Mouse (Mus musculus): ENCODE results near the gene Cdk5rap3. TPM values are rescaled to one million over a fixed set of nuclear protein-coding genes. Genes with fewer than 3 reads are reported as not detected.

Cdk5rap3 gene
- polyA plus RNA-seq, 1 experiment from 2014 or later, result 33.7 TPM

- H3K27me3 ChIP-seq, result no peaks in the 10 kb centered on the region
- peak overlapping the region; percentile 66 for H3K4me2 ChIP-seq
- H3K9me3 ChIP-seq (replicated peaks), result no peaks in the 10 kb centered on the region
- H3K4me3 ChIP-seq (replicated peaks), result peak overlapping the region; percentile 80
- 14% methylated on average over 13 of the region's 13 CpGs for WGBS (ENCODE audit: insufficient replicate concordance)
- H3K27ac ChIP-seq (replicated peaks), result peak overlapping the region; percentile 97
- H3K9ac ChIP-seq, result peak overlapping the region; percentile 64
- H3K4me1 ChIP-seq (replicated peaks), result peaks cover 66% of the 10 kb centered on the region
- 0 out of 2 replicates have a peak, but pooled peaks cover 5% of the 10 kb centered on the region for H3K36me3 ChIP-seq (replicated peaks)
- ATAC-seq (ENCODE audit: insufficient read depth), result peak; percentile 4
Observed at GRCm38 (mm10) chr11:96916885-96917396, 645 bp upstream of the Cdk5rap3 start.

GRCm38 (mm10) chr11:96912682-96913081, 3.6 kb downstream of the Cdk5rap3 start:
- no peak overlapping the region for H3K27ac ChIP-seq (replicated peaks)
- no peaks in the 10 kb centered on the region for H3K27me3 ChIP-seq
- no peaks in the 10 kb centered on the region for H3K9me3 ChIP-seq (replicated peaks)
- no peak overlapping the region for H3K9ac ChIP-seq
- no peak overlapping the region for H3K4me2 ChIP-seq
- H3K36me3 ChIP-seq (replicated peaks), result peaks cover 39% of the 10 kb centered on the region
- peaks cover 40% of the 10 kb centered on the region for H3K4me1 ChIP-seq (replicated peaks)
- no peak for ATAC-seq (ENCODE audit: insufficient read depth)
- WGBS (ENCODE audit: insufficient replicate concordance), result 56% methylated on average over 11 of the region's 11 CpGs
- no peak overlapping the region for H3K4me3 ChIP-seq (replicated peaks)

- Histone ChIP-seq H3K4me3 (replicated peaks) (no peak overlapping the region), H3K4me1 (replicated peaks) (peaks cover 28% of the 10 kb centered on the region), H3K27ac (replicated peaks) (no peak overlapping the region), H3K9me3 (replicated peaks) (no peaks in the 10 kb centered on the region), H3K9ac (no peak overlapping the region), H3K4me2 (no peak overlapping the region), H3K36me3 (replicated peaks) (peaks cover 52% of the 10 kb centered on the region), H3K27me3 (no peaks in the 10 kb centered on the region; the same call in 1 of the 2 replicates)
- peak; percentile 15; the same call in 1 of the 2 replicates for ATAC-seq (ENCODE audit: insufficient read depth)
- WGBS (ENCODE audit: insufficient replicate concordance), result 27% methylated on average over 7 of the region's 7 CpGs
Observed at GRCm38 (mm10) chr11:96910003-96910402, 6.3 kb downstream of the Cdk5rap3 start.

GRCm38 (mm10) chr11:96908594-96908993, 7.7 kb downstream of the Cdk5rap3 start:
- Histone ChIP-seq H3K9ac (no peak overlapping the region), H3K9me3 (replicated peaks) (no peaks in the 10 kb centered on the region), H3K4me2 (no peak overlapping the region), H3K4me1 (replicated peaks) (peaks cover 25% of the 10 kb centered on the region), H3K36me3 (replicated peaks) (peaks cover 52% of the 10 kb centered on the region), H3K27me3 (no peaks in the 10 kb centered on the region; the same call in 1 of the 2 replicates), H3K27ac (replicated peaks) (no peak overlapping the region), H3K4me3 (replicated peaks) (no peak overlapping the region)
- 82% methylated on average over 12 of the region's 12 CpGs for WGBS (ENCODE audit: insufficient replicate concordance)
- no peak for ATAC-seq (ENCODE audit: insufficient read depth)

GRCm38 (mm10) chr11:96906431-96907161, 9.7 kb downstream of the Cdk5rap3 start:
- ATAC-seq (ENCODE audit: insufficient read depth), result no peak
- H3K36me3 ChIP-seq (replicated peaks), result peaks cover 45% of the 10 kb centered on the region
- no peak overlapping the region for H3K4me2 ChIP-seq
- H3K9ac ChIP-seq, result no peak overlapping the region
- H3K9me3 ChIP-seq (replicated peaks), result no peaks in the 10 kb centered on the region
- 39% methylated on average over 15 of the region's 15 CpGs for WGBS (ENCODE audit: insufficient replicate concordance)
- peaks cover 5% of the 10 kb centered on the region; the same call in 1 of the 2 replicates for H3K27me3 ChIP-seq
- H3K4me1 ChIP-seq (replicated peaks), result peaks cover 18% of the 10 kb centered on the region
- no peak overlapping the region for H3K27ac ChIP-seq (replicated peaks)
- no peak overlapping the region for H3K4me3 ChIP-seq (replicated peaks)

- Histone ChIP-seq H3K27ac (replicated peaks) (no peak overlapping the region), H3K4me1 (replicated peaks) (peaks cover 10% of the 10 kb centered on the region; the same call in 1 of the 2 replicates), H3K9me3 (replicated peaks) (no peaks in the 10 kb centered on the region), H3K27me3 (peaks cover 11% of the 10 kb centered on the region; the same call in 1 of the 2 replicates), H3K36me3 (replicated peaks) (peaks cover 15% of the 10 kb centered on the region), H3K9ac (no peak overlapping the region), H3K4me3 (replicated peaks) (no peak overlapping the region), H3K4me2 (no peak overlapping the region)
- WGBS (ENCODE audit: insufficient replicate concordance), result 48% methylated on average over 16 of the region's 16 CpGs
- no peak for ATAC-seq (ENCODE audit: insufficient read depth)
Observed at GRCm38 (mm10) chr11:96902639-96903635, 13.4 kb downstream of the Cdk5rap3 start.

- no peak for ATAC-seq (ENCODE audit: insufficient read depth)
- no peaks in the 10 kb centered on the region for H3K9me3 ChIP-seq (replicated peaks)
- no peak overlapping the region for H3K4me2 ChIP-seq
- H3K4me1 ChIP-seq (replicated peaks), result no peaks in the 10 kb centered on the region
- no peaks in the 10 kb centered on the region for H3K36me3 ChIP-seq (replicated peaks)
- no peak overlapping the region for H3K9ac ChIP-seq
- H3K27ac ChIP-seq (replicated peaks), result no peak overlapping the region
- WGBS (ENCODE audit: insufficient replicate concordance), result 72% methylated on average over 9 of the region's 9 CpGs
- H3K4me3 ChIP-seq (replicated peaks), result no peak overlapping the region
- H3K27me3 ChIP-seq, result peaks cover 11% of the 10 kb centered on the region; the same call in 1 of the 2 replicates
Observed at GRCm38 (mm10) chr11:96901332-96901731, 15.0 kb downstream of the Cdk5rap3 start.

- 56% methylated on average over 13 of the region's 13 CpGs for WGBS (ENCODE audit: insufficient replicate concordance)
- no peaks in the 10 kb centered on the region for H3K9me3 ChIP-seq (replicated peaks)
- ATAC-seq (ENCODE audit: insufficient read depth), result no peak
- H3K27me3 ChIP-seq, result peaks cover 11% of the 10 kb centered on the region; the same call in 1 of the 2 replicates
- no peaks in the 10 kb centered on the region for H3K4me1 ChIP-seq (replicated peaks)
- no peak overlapping the region for H3K4me3 ChIP-seq (replicated peaks)
- no peak overlapping the region for H3K27ac ChIP-seq (replicated peaks)
- H3K9ac ChIP-seq, result no peak overlapping the region
- no peaks in the 10 kb centered on the region for H3K36me3 ChIP-seq (replicated peaks)
- H3K4me2 ChIP-seq, result no peak overlapping the region
Observed at GRCm38 (mm10) chr11:96899449-96900306, 16.6 kb downstream of the Cdk5rap3 start.

- no peaks in the 10 kb centered on the region for H3K36me3 ChIP-seq (replicated peaks)
- H3K9ac ChIP-seq, result no peak overlapping the region
- 50% methylated on average over 4 of the region's 4 CpGs for WGBS (ENCODE audit: insufficient replicate concordance)
- H3K4me1 ChIP-seq (replicated peaks), result no peaks in the 10 kb centered on the region
- no peaks in the 10 kb centered on the region for H3K9me3 ChIP-seq (replicated peaks)
- H3K4me2 ChIP-seq, result no peak overlapping the region
- ATAC-seq (ENCODE audit: insufficient read depth), result no peak
- no peak overlapping the region for H3K4me3 ChIP-seq (replicated peaks)
- peaks cover 11% of the 10 kb centered on the region; the same call in 1 of the 2 replicates for H3K27me3 ChIP-seq
- H3K27ac ChIP-seq (replicated peaks), result no peak overlapping the region
Observed at GRCm38 (mm10) chr11:96895886-96896285, 20.4 kb downstream of the Cdk5rap3 start.

GRCm38 (mm10) chr11:96893203-96893842, 23.0 kb downstream of the Cdk5rap3 start:
- H3K27me3 ChIP-seq, result peaks cover 7% of the 10 kb centered on the region; the same call in 1 of the 2 replicates
- WGBS (ENCODE audit: insufficient replicate concordance), result 59% methylated on average over 11 of the region's 11 CpGs
- H3K4me2 ChIP-seq, result no peak overlapping the region
- no peak overlapping the region for H3K9ac ChIP-seq
- ATAC-seq (ENCODE audit: insufficient read depth), result no peak
- no peaks in the 10 kb centered on the region for H3K4me1 ChIP-seq (replicated peaks)
- no peaks in the 10 kb centered on the region for H3K36me3 ChIP-seq (replicated peaks)
- H3K27ac ChIP-seq (replicated peaks), result no peak overlapping the region
- H3K9me3 ChIP-seq (replicated peaks), result no peaks in the 10 kb centered on the region
- no peak overlapping the region for H3K4me3 ChIP-seq (replicated peaks)

All from liver, embryonic 15.5 days (tissue).